Mouse (Mus musculus) layer of hippocampus, postnatal 25 days (tissue): Measurements from ENCODE around the gene Sprn. TPM values are rescaled to one million over a fixed set of nuclear protein-coding genes. Genes with fewer than 3 reads are reported as not detected.

Experiments
- DNase-seq, 2 experiments: peaks; one replicate each; pipeline ENCODE4 v3.0.0; 2022; ENCODE audit warnings: mixed read lengths in 2 of 2, low spot score in 1 of 2; ENCODE audit errors: extremely low spot score in 1 of 2
- total RNA-seq, 2 experiments: library from RNA; stranded (reverse); gene quantifications; 2 replicates each; pipeline ENCODE4 v1.2.3; 2021

Sprn gene
- 100 to 1,000 TPM; 191 to 207 TPM for total RNA-seq

- DNase-seq, result peak; percentile 61
Measured at GRCm38 (mm10) chr7:140154218-140154927, at the start of gene Sprn. Gene Sprn, minus strand, starts transcription at chr7:140154877.

GRCm38 (mm10) chr7:140201090-140201489 is 46.4 kb upstream of the Sprn start:
- no peak for DNase-seq

GRCm38 (mm10) chr7:140196002-140196401 is 41.3 kb upstream of the Sprn start:
- no peak for DNase-seq

GRCm38 (mm10) chr7:140194031-140194430 is 39.4 kb upstream of the Sprn start:
- DNase-seq, result no peak

GRCm38 (mm10) chr7:140192851-140193250 is 38.2 kb upstream of the Sprn start:
- DNase-seq, result no peak

- no peak for DNase-seq
Measured at GRCm38 (mm10) chr7:140192445-140192844, 37.8 kb upstream of the Sprn start.

- DNase-seq, result no peak
Measured at GRCm38 (mm10) chr7:140190435-140190834, 35.8 kb upstream of the Sprn start.

- peak in 1 of 2 experiments; percentile 19 for DNase-seq
Measured at GRCm38 (mm10) chr7:140188391-140189328, 34.0 kb upstream of the Sprn start.

- peak in 1 of 2 experiments; percentile 20 for DNase-seq
Measured at GRCm38 (mm10) chr7:140187721-140188390, 33.2 kb upstream of the Sprn start.

GRCm38 (mm10) chr7:140186646-140187620 is 32.3 kb upstream of the Sprn start:
- peak in 1 of 2 experiments; percentile 42 for DNase-seq

- DNase-seq, result no peak
Measured at GRCm38 (mm10) chr7:140184206-140184605, 29.5 kb upstream of the Sprn start.

- no peak for DNase-seq
Measured at GRCm38 (mm10) chr7:140180692-140181091, 26.0 kb upstream of the Sprn start.

- no peak for DNase-seq
Measured at GRCm38 (mm10) chr7:140179176-140179575, 24.5 kb upstream of the Sprn start.

- no peak for DNase-seq
Measured at GRCm38 (mm10) chr7:140172936-140173335, 18.3 kb upstream of the Sprn start, which contains the start of gene Olfr523. Gene Olfr523, plus strand, starts transcription at chr7:140173217.

GRCm38 (mm10) chr7:140170863-140171262 is 16.2 kb upstream of the Sprn start:
- DNase-seq, result no peak

GRCm38 (mm10) chr7:140169386-140169785 is 14.7 kb upstream of the Sprn start:
- DNase-seq, result no peak

- DNase-seq, result no peak
Measured at GRCm38 (mm10) chr7:140167950-140168349, 13.3 kb upstream of the Sprn start.

GRCm38 (mm10) chr7:140164664-140165063 is 10.0 kb upstream of the Sprn start, which contains the start of gene Olfr522:
Gene Olfr522, minus strand, starts transcription at chr7:140164764.
- no peak for DNase-seq

- DNase-seq, result no peak
Measured at GRCm38 (mm10) chr7:140160363-140160762, 5.7 kb upstream of the Sprn start.
